Mouse (Mus musculus) kidney, embryonic 14.5 days (tissue): ENCODE measurements around the gene Mmrn2. TPM values are rescaled to one million over a fixed set of nuclear protein-coding genes. Genes with fewer than 3 reads are reported as not detected.
A peak's percentile ranks its signal among the peaks of the same experiment; 100 is the strongest.

Source experiments
- ATAC-seq: fragments of 200-750 bp; cut with Nextera tagmentation; 2 replicates; pipeline ENCODE4 v1.8.0; 2017; ENCODE audit warnings: moderate number of reproducible peaks, mild to moderate bottlenecking, moderate TSS enrichment, moderate library complexity; ENCODE audit not compliant: low FRiP score, low TSS enrichment
- H3K27ac ChIP-seq: fragments of 300-500 bp; sonication (generic); 2 replicates; pipeline ENCODE4 v1.5.1; 2014; ENCODE audit warnings: low read depth, mild to moderate bottlenecking, low read length, moderate library complexity, mixed read lengths
- H3K27me3 ChIP-seq: fragments of 300-500 bp; sonication (generic); 2 replicates; pipeline ENCODE4 v1.6.1; 2014; ENCODE audit warnings: mild to moderate bottlenecking, low read length; ENCODE audit not compliant: control insufficient read depth, insufficient read depth
- H3K36me3 ChIP-seq: fragments of 300-500 bp; sonication (generic); 2 replicates; pipeline ENCODE4 v1.6.1; 2014; ENCODE audit warnings: low read length, mixed read lengths; ENCODE audit not compliant: control insufficient read depth, insufficient read depth
- H3K4me1 ChIP-seq: fragments of 300-500 bp; sonication (generic); 2 replicates; pipeline ENCODE4 v1.6.1; 2014; ENCODE audit warnings: low read length, mixed read lengths; ENCODE audit not compliant: control insufficient read depth, insufficient read depth
- H3K4me2 ChIP-seq: fragments of 300-500 bp; sonication (generic); replicated peaks from 2 replicates; pipeline ENCODE4 v1.6.1; 2014; ENCODE audit warnings: low read depth, mild to moderate bottlenecking, low read length
- H3K4me3 ChIP-seq: fragments of 300-500 bp; sonication (generic); 2 replicates; pipeline ENCODE4 v1.5.1; 2014; ENCODE audit warnings: mild to moderate bottlenecking, low read length
- H3K9ac ChIP-seq: fragments of 300-500 bp; sonication (generic); 2 replicates; pipeline ENCODE4 v1.6.1; 2014; ENCODE audit warnings: low read depth, mild to moderate bottlenecking, low read length, moderate library complexity
- H3K9me3 ChIP-seq: fragments of 300-500 bp; sonication (generic); 2 replicates; pipeline ENCODE4 v1.6.1; 2016; ENCODE audit warnings: low read length; ENCODE audit not compliant: control insufficient read depth
- WGBS: fragments of 180-500 bp; shearing (Covaris S2); extraction: QIAGEN DNeasy Blood & Tissue Kit; methylation state at CpG from one replicate; pipeline ENCODE4 v1.1.7; 2014; 5-methylcytosine and 5-hydroxymethylcytosine counted together
- polyA plus RNA-seq: library from polyadenylated mRNA; unstranded; fragments of >200 nt; fragmentation: Nextera tagmentation; extraction: Ambion mirVana; gene quantifications from 2 replicates; pipeline ENCODE4 v1.2.1, GENCODE M21; 2014

The Mmrn2 gene
- polyA plus RNA-seq, 1 experiment from 2014 or later, result 12.1 TPM

DNA sequence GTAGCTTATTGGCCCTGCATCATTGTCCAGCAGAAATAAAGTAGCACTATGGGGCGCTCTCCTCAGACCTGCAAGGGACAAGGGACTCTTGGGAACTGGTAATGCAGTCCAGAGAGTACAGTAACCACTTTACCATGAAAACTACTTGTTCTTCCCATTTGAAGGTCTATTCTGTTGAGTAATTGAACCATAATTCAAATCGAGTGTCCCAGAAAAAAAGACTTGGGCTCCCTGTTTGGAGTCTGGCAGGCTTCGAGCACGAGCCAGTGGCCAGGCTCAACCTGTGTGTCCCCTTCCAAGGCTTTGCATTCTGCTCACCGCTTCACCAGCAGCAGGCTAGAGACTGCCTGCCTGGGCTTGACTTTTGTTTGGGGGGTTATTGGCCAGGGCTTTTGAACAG is 30.9 kb upstream of the Mmrn2 start:
- 88% methylated on average over 5 of the region's 5 CpGs for WGBS
- Histone ChIP-seq H3K9ac (no peak overlapping the region), H3K4me1 (no peaks in the 10 kb centered on the region), H3K9me3 (no peaks in the 10 kb centered on the region), H3K27ac (no peak overlapping the region), H3K36me3 (peaks cover 40% of the 10 kb centered on the region), H3K27me3 (no peaks in the 10 kb centered on the region), H3K4me3 (no peak overlapping the region), H3K4me2 (no peak overlapping the region)
- ATAC-seq, result no peak

DNA sequence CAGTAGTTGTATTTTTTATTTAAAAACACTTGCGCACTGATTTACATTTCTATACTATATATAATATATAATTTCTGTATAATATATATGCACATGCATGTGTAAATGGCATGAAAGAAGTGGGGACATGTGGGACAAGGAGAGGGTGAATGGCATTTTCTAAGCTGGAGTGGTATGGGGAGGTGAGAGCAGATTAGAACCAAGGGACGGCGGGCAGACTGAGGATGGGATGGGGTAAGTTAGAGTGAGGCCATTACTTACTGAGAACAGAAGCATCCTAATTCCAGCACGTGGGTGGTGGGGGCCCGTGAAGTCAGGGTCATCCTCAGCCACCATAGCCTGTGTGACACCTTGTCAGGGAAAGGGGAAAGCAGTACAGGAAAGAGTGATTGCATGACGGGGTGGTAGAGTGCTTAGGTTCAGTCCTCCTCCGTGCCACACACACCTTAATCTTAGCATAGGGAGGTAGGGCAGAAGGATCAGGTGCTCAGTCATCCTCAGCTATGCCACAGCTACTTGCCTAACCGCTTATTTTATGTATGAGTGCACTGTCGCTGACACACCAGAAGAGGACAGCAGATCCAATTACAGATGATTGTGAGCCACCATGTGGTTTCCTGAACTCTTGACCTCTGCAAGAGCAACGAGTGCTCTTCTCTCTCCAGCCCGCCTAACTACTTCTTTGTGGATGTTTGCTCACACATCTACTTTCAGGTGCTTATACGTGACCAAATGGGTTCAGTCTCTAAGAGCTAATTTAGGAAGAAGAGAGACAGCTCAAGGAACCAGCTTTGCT is 29.3 kb upstream of the Mmrn2 start:
- 49% methylated on average over 12 of the region's 12 CpGs for WGBS
- ATAC-seq, result peak; percentile 35; the same call in 1 of the 2 replicates
- Histone ChIP-seq H3K36me3 (peaks cover 28% of the 10 kb centered on the region), H3K27ac (no peak overlapping the region), H3K4me3 (no peak overlapping the region), H3K4me2 (no peak overlapping the region), H3K4me1 (no peaks in the 10 kb centered on the region), H3K9ac (no peak overlapping the region), H3K9me3 (no peaks in the 10 kb centered on the region), H3K27me3 (no peaks in the 10 kb centered on the region)

DNA sequence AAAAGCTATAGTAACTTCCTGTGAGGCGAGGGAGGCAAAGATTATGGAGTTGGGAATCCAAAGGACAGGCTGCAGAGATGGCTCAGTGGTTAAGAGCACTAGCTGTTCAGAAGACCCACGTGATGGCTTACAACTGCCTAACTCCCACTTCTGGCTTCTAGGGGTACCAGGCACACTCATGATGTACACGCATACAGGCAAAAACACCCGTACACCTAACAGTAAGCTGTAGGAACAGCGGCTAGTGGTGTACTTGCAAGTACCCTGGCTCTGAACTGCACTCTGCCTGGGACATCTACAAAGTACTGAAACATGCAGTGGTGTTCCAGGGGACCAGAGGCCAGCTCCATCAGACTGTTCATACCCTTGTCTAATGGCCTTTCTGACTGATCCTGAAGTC is 28.2 kb upstream of the Mmrn2 start:
- Histone ChIP-seq H3K36me3 (peaks cover 19% of the 10 kb centered on the region), H3K4me1 (no peaks in the 10 kb centered on the region), H3K4me3 (no peak overlapping the region), H3K27ac (no peak overlapping the region), H3K9ac (no peak overlapping the region), H3K27me3 (no peaks in the 10 kb centered on the region), H3K4me2 (no peak overlapping the region), H3K9me3 (no peaks in the 10 kb centered on the region)
- WGBS, result 91% methylated on average over 5 of the region's 5 CpGs
- ATAC-seq, result no peak

DNA sequence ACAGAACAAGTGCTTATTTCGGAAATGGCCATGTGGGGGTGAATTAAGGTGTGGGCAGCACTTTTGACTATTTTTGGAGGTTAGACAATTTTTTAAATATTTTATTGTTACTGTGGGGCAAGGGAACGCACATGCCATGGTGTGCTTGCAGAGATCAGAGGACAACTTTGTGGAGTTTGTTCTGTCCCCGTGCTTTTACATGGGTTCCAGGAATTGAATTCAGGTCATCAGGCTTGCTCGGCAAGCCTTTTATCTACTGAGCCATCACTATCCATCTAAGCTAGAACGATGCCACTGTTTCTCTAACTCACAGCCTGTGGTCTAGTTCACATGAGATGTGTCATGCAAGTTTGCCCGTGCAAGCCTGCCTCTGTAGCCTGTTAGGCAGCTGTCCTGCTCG is 27.0 kb upstream of the Mmrn2 start:
- Histone ChIP-seq H3K9me3 (no peaks in the 10 kb centered on the region), H3K4me2 (no peak overlapping the region), H3K27ac (no peak overlapping the region), H3K27me3 (no peaks in the 10 kb centered on the region), H3K4me1 (no peaks in the 10 kb centered on the region), H3K36me3 (peaks cover 7% of the 10 kb centered on the region), H3K4me3 (no peak overlapping the region), H3K9ac (no peak overlapping the region)
- WGBS, result 80% methylated on average over 7 of the region's 7 CpGs
- no peak for ATAC-seq

DNA sequence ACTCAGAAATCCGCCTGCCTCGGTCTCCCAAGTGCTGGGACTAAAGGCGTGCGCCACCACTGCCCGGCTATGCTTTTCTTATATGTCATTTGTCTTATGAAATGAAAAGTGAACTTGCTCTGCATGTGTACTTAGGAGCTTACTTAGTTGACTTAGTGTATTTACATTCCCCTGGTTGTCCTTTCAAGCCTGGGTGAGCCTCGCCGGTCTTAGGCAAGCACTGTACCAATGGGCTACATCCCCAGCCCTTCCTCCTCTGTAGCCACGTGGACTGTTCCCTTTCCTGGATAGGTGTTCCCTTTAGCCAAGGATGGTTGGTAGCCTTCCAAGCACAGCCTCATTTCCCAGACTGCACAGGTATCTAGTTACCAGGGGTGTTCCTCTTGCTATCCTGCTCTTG is 26.3 kb upstream of the Mmrn2 start:
- no peak overlapping the region for H3K4me2 ChIP-seq
- 87% methylated on average over 8 of the region's 8 CpGs for WGBS
- ATAC-seq, result no peak

DNA sequence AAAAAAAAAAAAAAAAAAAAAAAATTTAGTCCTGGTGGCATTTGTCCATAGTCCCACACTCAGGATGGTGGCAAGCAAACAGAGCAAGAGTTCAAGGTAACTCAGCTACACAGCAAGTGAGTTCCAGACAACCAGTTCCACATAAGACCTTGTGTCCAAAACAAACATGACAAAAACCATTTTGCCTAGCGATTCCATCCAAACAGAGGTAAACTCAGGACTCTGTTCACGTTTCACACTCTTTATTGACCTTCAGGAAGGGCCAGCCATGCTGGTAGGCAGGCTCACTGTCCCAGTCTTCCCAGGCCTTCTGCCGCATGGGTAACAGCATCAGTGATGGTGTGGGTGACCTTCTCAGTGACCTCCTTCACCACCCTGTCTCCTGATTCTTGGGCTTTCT is 23.6 kb upstream of the Mmrn2 start:
- Histone ChIP-seq H3K27me3 (no peaks in the 10 kb centered on the region), H3K4me2 (no peak overlapping the region), H3K27ac (no peak overlapping the region), H3K9ac (no peak overlapping the region), H3K4me3 (no peak overlapping the region), H3K9me3 (no peaks in the 10 kb centered on the region), H3K36me3 (no peaks in the 10 kb centered on the region), H3K4me1 (no peaks in the 10 kb centered on the region)
- WGBS, result 66% methylated on average over 3 of the region's 3 CpGs
- no peak for ATAC-seq

More for the DNA sequence above, 26.3 kb upstream of the Mmrn2 start:
- Histone ChIP-seq H3K4me1 (no peaks in the 10 kb centered on the region), H3K27ac (no peak overlapping the region), H3K9ac (no peak overlapping the region), H3K36me3 (peaks cover 4% of the 10 kb centered on the region; the same call in 1 of the 2 replicates), H3K9me3 (no peaks in the 10 kb centered on the region), H3K27me3 (no peaks in the 10 kb centered on the region), H3K4me3 (no peak overlapping the region)

DNA sequence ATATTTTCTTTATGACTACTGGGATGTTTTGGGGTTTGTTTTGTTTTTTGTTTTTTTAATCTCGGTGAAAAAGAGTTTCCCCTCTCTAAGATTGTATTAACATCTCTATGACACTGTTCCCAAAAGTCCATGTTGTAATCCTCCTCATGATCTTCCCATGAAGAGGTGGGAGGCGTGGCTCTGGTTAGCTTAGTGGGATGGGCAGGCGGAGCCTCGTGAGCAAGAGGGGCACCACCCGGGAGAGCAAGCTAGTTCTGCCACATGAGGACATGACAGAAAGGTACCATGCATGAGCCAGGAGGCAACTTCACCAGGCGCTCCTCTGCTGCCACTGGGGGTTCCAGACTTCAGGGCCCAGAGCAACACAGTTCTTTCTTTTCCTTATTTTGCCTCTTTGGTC is 22.7 kb upstream of the Mmrn2 start:
- Histone ChIP-seq H3K4me1 (no peaks in the 10 kb centered on the region), H3K9ac (no peak overlapping the region), H3K36me3 (no peaks in the 10 kb centered on the region), H3K4me2 (no peak overlapping the region), H3K27ac (no peak overlapping the region), H3K27me3 (no peaks in the 10 kb centered on the region), H3K9me3 (no peaks in the 10 kb centered on the region), H3K4me3 (no peak overlapping the region)
- whole genome bisulfite sequencing, result 62% methylated on average over 6 of the region's 6 CpGs
- ATAC-seq, result no peak

DNA sequence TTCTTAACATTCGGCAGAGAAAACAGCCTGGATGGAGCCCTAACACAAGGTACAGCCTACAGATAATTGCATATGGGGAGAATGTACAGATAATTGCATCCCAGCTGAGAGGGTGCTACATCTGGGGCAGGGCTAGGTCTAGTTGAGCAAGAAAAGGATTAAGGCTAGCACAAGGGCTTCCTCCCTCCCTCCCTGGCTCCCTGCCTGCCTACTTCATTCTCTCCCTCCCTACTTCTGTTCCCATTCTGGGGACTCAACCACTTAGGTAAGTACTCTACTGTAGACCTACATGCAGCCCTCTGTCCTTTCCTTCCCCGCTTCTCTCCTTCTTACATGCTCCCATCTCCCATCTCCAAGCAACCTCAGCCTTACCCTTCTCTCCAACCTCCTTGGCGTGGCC is 21.9 kb upstream of the Mmrn2 start:
- no peaks in the 10 kb centered on the region for H3K27me3 ChIP-seq
- ATAC-seq, result no peak
- H3K27ac ChIP-seq, result no peak overlapping the region
- no peak overlapping the region for H3K4me3 ChIP-seq
- H3K9me3 ChIP-seq, result no peaks in the 10 kb centered on the region
- no peak overlapping the region for H3K9ac ChIP-seq
- no peak overlapping the region for H3K4me2 ChIP-seq
- H3K4me1 ChIP-seq, result no peaks in the 10 kb centered on the region
- no peaks in the 10 kb centered on the region for H3K36me3 ChIP-seq
- WGBS, result 89% methylated on average over 3 of the region's 3 CpGs

DNA sequence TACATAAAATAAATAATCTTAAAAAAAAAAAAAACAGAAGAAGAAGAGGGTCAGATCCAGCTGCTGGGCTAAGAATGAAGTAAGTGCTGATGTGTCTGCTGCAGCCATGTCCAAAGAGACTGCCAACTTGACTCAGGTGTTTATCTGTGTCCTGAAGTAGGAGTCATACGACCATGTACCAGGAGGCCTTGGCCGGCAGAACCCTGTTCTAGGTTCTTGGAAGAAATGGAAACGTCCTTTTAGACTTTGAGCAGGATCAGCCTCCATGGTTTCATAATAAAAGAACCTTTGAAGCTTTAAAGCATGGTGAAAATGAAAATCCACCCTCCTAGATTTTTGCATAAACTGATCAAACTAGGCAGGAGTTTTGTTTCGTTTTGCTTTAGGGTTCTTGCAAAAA is 20.8 kb upstream of the Mmrn2 start:
- H3K4me3 ChIP-seq, result no peak overlapping the region
- WGBS, result 87% methylated on average over 4 of the region's 4 CpGs
- H3K27ac ChIP-seq, result no peak overlapping the region
- H3K27me3 ChIP-seq, result no peaks in the 10 kb centered on the region
- no peaks in the 10 kb centered on the region for H3K36me3 ChIP-seq
- ATAC-seq, result no peak
- H3K4me1 ChIP-seq, result no peaks in the 10 kb centered on the region
- H3K9ac ChIP-seq, result no peak overlapping the region
- no peak overlapping the region for H3K4me2 ChIP-seq
- no peaks in the 10 kb centered on the region for H3K9me3 ChIP-seq
